Comparison of ENCODE assay signal across 8 mouse cellular contexts in the genomic region with DNA sequence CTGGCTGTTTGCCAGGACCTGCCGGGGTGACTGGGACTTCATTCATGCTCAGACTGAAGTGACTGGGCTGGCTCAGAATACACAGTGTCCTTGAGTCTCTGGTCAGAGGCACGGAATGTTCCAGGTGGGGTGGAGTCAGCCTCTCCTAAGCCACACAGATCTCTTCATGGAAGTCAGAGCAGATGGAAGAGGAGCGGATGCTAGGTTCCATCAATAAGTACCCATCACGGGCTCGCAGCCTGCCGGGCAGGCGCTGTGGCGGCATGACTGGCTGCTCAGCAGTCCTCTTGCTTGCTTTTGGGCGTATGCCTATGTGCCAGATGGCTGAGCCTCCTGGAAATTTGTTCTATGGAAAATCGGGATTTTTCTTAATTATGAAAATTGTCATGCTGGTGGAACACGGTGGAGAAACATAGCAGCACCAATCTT. TPM values are rescaled to one million over a fixed set of nuclear protein-coding genes. Genes with fewer than 3 reads are reported as not detected.
DNase-seq lines count a peak whose midpoint lies in the region; ATAC-seq and TF ChIP-seq lines count a peak whose summit lies in the region.

No protein-coding gene starts in this region.

- H3K4me3 ChIP-seq in heart, embryonic 10.5 days = no peak overlapping the region
- no peak overlapping the region for H3K4me3 ChIP-seq in intestine, embryonic 16.5 days (ENCODE audit: low read length)
- H3K4me3 ChIP-seq in lung, postnatal 0 days (ENCODE audit: low read depth, low read length) = no peak overlapping the region
- H3K4me3 ChIP-seq in thymus, adult 2 months (ENCODE audit: control insufficient read depth, insufficient read depth, low read length) = no peak overlapping the region
- no peak overlapping the region for H3K4me3 ChIP-seq in liver, embryonic 11.5 days (ENCODE audit: low read depth, low read length)

- no peaks in the 10 kb centered on the region for H3K36me3 ChIP-seq in heart, embryonic 10.5 days
- H3K36me3 ChIP-seq in intestine, embryonic 16.5 days (ENCODE audit: control insufficient read depth, insufficient read depth, low read length) = no peaks in the 10 kb centered on the region
- H3K36me3 ChIP-seq in lung, postnatal 0 days (ENCODE audit: insufficient read depth, low read length) = no peaks in the 10 kb centered on the region
- no peaks in the 10 kb centered on the region for H3K36me3 ChIP-seq in thymus, adult 2 months (ENCODE audit: control insufficient read depth, insufficient read depth, low read length)
- H3K36me3 ChIP-seq in liver, embryonic 11.5 days (ENCODE audit: control insufficient read depth, insufficient read depth, low read length) = no peaks in the 10 kb centered on the region

- TF ChIP-seq CTCF in lung, postnatal 0 days (IDR thresholded peaks at IDR 0.05) = no peak
- no peak for TF ChIP-seq CTCF in thymus, adult 2 months (IDR thresholded peaks at IDR 0.05; ENCODE audit: borderline replicate concordance, control insufficient read depth, extremely low read depth, insufficient read depth, low read length, poor library complexity)

- no peak for TF ChIP-seq POLR2A in thymus, adult 2 months (IDR thresholded peaks at IDR 0.05; ENCODE audit: control insufficient read depth, extremely low read depth, insufficient read depth, low read length, poor library complexity)

- peak; percentile 100 for TF ChIP-seq EP300 in lung, postnatal 0 days (IDR thresholded peaks at IDR 0.05)

- H3K9me3 ChIP-seq in heart, embryonic 10.5 days = no peaks in the 10 kb centered on the region
- H3K9me3 ChIP-seq in intestine, embryonic 16.5 days (ENCODE audit: control insufficient read depth, low read length) = no peaks in the 10 kb centered on the region
- H3K9me3 ChIP-seq in lung, postnatal 0 days (ENCODE audit: low read length) = no peaks in the 10 kb centered on the region
- no peaks in the 10 kb centered on the region for H3K9me3 ChIP-seq in liver, embryonic 11.5 days (ENCODE audit: control insufficient read depth, low read length)

- ATAC-seq in intestine, embryonic 16.5 days = 0 out of 2 replicates have a peak, but pooled peaks have one; percentile 40
- ATAC-seq in lung, postnatal 0 days = peak; percentile 85
- ATAC-seq in CD4-positive, CD25-positive, alpha-beta regulatory T cell, adult 4 months = no peak
- no peak for ATAC-seq in liver, embryonic 11.5 days (replicated peaks; ENCODE audit: low FRiP score)

- no peak for DNase-seq in heart, embryonic 10.5 days (ENCODE audit: low spot score)
- no peak for DNase-seq in heart, adult 8-10 months (ENCODE audit: low spot score)
- peak; percentile 53 to 86 for DNase-seq in adrenal gland, postnatal 36 days
- peak; percentile 92 for DNase-seq in lung, postnatal 0 days (ENCODE audit: low spot score)
- DNase-seq in thymus, adult 2 months = no peak
- DNase-seq in liver, embryonic 11.5 days (ENCODE audit: low spot score) = no peak

- H3K9ac ChIP-seq in intestine, embryonic 16.5 days (ENCODE audit: low read depth, low read length) = no peak overlapping the region
- no peak overlapping the region for H3K9ac ChIP-seq in lung, postnatal 0 days (replicated peaks; ENCODE audit: low read depth)
- H3K9ac ChIP-seq in liver, embryonic 11.5 days (ENCODE audit: low read depth, low read length) = no peak overlapping the region

- WGBS in heart, embryonic 10.5 days = 74% methylated on average over 11 of the region's 11 CpGs
- WGBS in intestine, embryonic 16.5 days = 72% methylated on average over 11 of the region's 11 CpGs
- 43% methylated on average over 11 of the region's 11 CpGs for WGBS in lung, postnatal 0 days
- 85% methylated on average over 11 of the region's 11 CpGs for WGBS in thymus, adult 2 months
- 81% methylated on average over 11 of the region's 11 CpGs for WGBS in liver, embryonic 11.5 days

- H3K4me1 ChIP-seq in heart, embryonic 10.5 days = peaks cover 19% of the 10 kb centered on the region
- no peaks in the 10 kb centered on the region for H3K4me1 ChIP-seq in intestine, embryonic 16.5 days (ENCODE audit: control insufficient read depth, insufficient read depth, low read length)
- no peaks in the 10 kb centered on the region; the same call in 1 of the 2 replicates for H3K4me1 ChIP-seq in lung, postnatal 0 days (ENCODE audit: insufficient read depth, low read depth, low read length)
- no peaks in the 10 kb centered on the region for H3K4me1 ChIP-seq in thymus, adult 2 months (replicated peaks; ENCODE audit: control insufficient read depth, insufficient read depth, low read length)
- H3K4me1 ChIP-seq in liver, embryonic 11.5 days (replicated peaks; ENCODE audit: control insufficient read depth, insufficient read depth, low read length) = no peaks in the 10 kb centered on the region

- peaks cover 16% of the 10 kb centered on the region; the same call in 1 of the 2 replicates for H3K27me3 ChIP-seq in heart, embryonic 10.5 days (ENCODE audit: insufficient read depth, poor library complexity, severe bottlenecking)
- H3K27me3 ChIP-seq in intestine, embryonic 16.5 days (replicated peaks; ENCODE audit: control insufficient read depth, insufficient read depth, low read length) = no peaks in the 10 kb centered on the region
- H3K27me3 ChIP-seq in lung, postnatal 0 days (replicated peaks; ENCODE audit: insufficient read depth, low read length) = no peaks in the 10 kb centered on the region
- no peaks in the 10 kb centered on the region for H3K27me3 ChIP-seq in thymus, adult 2 months (ENCODE audit: control insufficient read depth, insufficient read depth, low read length)
- no peaks in the 10 kb centered on the region; the same call in 1 of the 2 replicates for H3K27me3 ChIP-seq in liver, embryonic 11.5 days (replicated peaks; ENCODE audit: control insufficient read depth, insufficient read depth, low read length)

- peak overlapping the region; percentile 10; the same call in 1 of the 2 replicates for H3K27ac ChIP-seq in heart, embryonic 10.5 days
- no peak overlapping the region for H3K27ac ChIP-seq in intestine, embryonic 16.5 days (ENCODE audit: low read length)
- peak overlapping the region; percentile 72 for H3K27ac ChIP-seq in lung, postnatal 0 days (ENCODE audit: low read length)
- H3K27ac ChIP-seq in thymus, adult 2 months (ENCODE audit: control insufficient read depth, insufficient read depth, low read length) = no peak overlapping the region
- no peak overlapping the region for H3K27ac ChIP-seq in liver, embryonic 11.5 days (ENCODE audit: low read depth, low read length)

- H3K4me2 ChIP-seq in intestine, embryonic 16.5 days (ENCODE audit: low read depth, low read length) = no peak overlapping the region
- H3K4me2 ChIP-seq in lung, postnatal 0 days (replicated peaks; ENCODE audit: low read depth, low read length) = no peak overlapping the region
- no peak overlapping the region for H3K4me2 ChIP-seq in liver, embryonic 11.5 days

RNA-seq across cellular contexts. Expression of a gene that starts 32.6 kb away (rescaled TPM):
- polyA plus RNA-seq in heart, embryonic 10.5 days (2016; fragmentation: Nextera tagmentation; extraction: Ambion mirVana) = 114 and 121 TPM in 2 replicates
- total RNA-seq in heart, adult 8-10 months (2022) = 10 to 100 TPM; 40.6 to 55.8 (median 48.3) TPM
- 100 to 1,000 TPM; 110 to 120 TPM for total RNA-seq in adrenal gland, postnatal 36 days (2021)
- 78.4 and 82.6 TPM in 2 replicates for polyA plus RNA-seq in intestine, embryonic 16.5 days (2015; fragmentation: Nextera tagmentation; extraction: Ambion mirVana)
- 170 and 184 TPM in 2 replicates for polyA plus RNA-seq in lung, postnatal 0 days (2015; fragmentation: Nextera tagmentation; extraction: Ambion mirVana)
- polyA plus RNA-seq in CD4-positive, CD25-positive, alpha-beta regulatory T cell, adult 4 months (2017; shearing (Covaris generic)) = 100 to 1,000 TPM in 1 of 2 experiments, 10 to 100 TPM in 1; 93.8 to 133 TPM
- 18.9 and 24.4 TPM in 2 replicates for polyA plus RNA-seq in thymus, adult 2 months (2012; rRNA removed)
- 97.9 and 103 TPM in 2 replicates for polyA plus RNA-seq in liver, embryonic 11.5 days (2014; fragmentation: Nextera tagmentation; extraction: Ambion mirVana)

Comparison
In these comparisons a context has a peak if more than half of its experiments do, and no peak if none do; other contexts are left out.
1. DNase-seq: peak in adrenal gland, postnatal 36 days (2 of 2) and lung, postnatal 0 days (single experiment); none in heart, embryonic 10.5 days (single experiment), heart, adult 8-10 months (single experiment), thymus, adult 2 months (single experiment) and liver, embryonic 11.5 days (single experiment).
2. H3K27ac ChIP-seq: peak in heart, embryonic 10.5 days (single experiment) and lung, postnatal 0 days (single experiment); none in intestine, embryonic 16.5 days (single experiment), thymus, adult 2 months (single experiment) and liver, embryonic 11.5 days (single experiment).
3. ATAC-seq: peak in intestine, embryonic 16.5 days (single experiment) and lung, postnatal 0 days (single experiment); none in CD4-positive, CD25-positive, alpha-beta regulatory T cell, adult 4 months (single experiment) and liver, embryonic 11.5 days (single experiment).